Mouse (Mus musculus) cortical plate, adult 2 months (tissue): ENCODE measurements around the gene Polr3h. TPM values are rescaled to one million over a fixed set of nuclear protein-coding genes. Genes with fewer than 3 reads are reported as not detected.

Experiments
- H3K27ac ChIP-seq: fragments of 200-500 bp; 2 replicates; pipeline ENCODE4 v1.5.1; 2012; ENCODE audit warnings: low read length, control low read depth, inconsistent platforms; ENCODE audit not compliant: insufficient read depth
- H3K4me1 ChIP-seq: fragments of 200-500 bp; 2 replicates; pipeline ENCODE4 v1.6.1; 2011; ENCODE audit warnings: low read length; ENCODE audit not compliant: control insufficient read depth, insufficient read depth
- H3K4me3 ChIP-seq: fragments of 200-500 bp; 2 replicates; pipeline ENCODE4 v1.5.1; 2011; ENCODE audit warnings: mild to moderate bottlenecking, low read length, control low read depth; ENCODE audit not compliant: insufficient read depth
- CTCF ChIP-seq: fragments of 200-500 bp; IDR thresholded peaks from 2 replicates; pipeline ENCODE4 v1.5.1; 2011; ENCODE audit warnings: mild to moderate bottlenecking, control low read depth, low read length; ENCODE audit not compliant: insufficient read depth; ENCODE audit errors: extremely low read depth
- POLR2A ChIP-seq: fragments of 200-500 bp; IDR thresholded peaks from 2 replicates; pipeline ENCODE4 v1.6.1; 2011; ENCODE audit warnings: mild to moderate bottlenecking, low read length, control low read depth; ENCODE audit not compliant: insufficient read depth; ENCODE audit errors: extremely low read depth
- polyA plus RNA-seq: library from polyadenylated mRNA; depleted of rRNA; stranded (reverse); fragments of >200 nt; gene quantifications from 2 replicates; pipeline ENCODE4 v1.2.3, GENCODE M21; 2012

Polr3h gene
- polyA plus RNA-seq, 1 experiment = 61.5 TPM

DNA sequence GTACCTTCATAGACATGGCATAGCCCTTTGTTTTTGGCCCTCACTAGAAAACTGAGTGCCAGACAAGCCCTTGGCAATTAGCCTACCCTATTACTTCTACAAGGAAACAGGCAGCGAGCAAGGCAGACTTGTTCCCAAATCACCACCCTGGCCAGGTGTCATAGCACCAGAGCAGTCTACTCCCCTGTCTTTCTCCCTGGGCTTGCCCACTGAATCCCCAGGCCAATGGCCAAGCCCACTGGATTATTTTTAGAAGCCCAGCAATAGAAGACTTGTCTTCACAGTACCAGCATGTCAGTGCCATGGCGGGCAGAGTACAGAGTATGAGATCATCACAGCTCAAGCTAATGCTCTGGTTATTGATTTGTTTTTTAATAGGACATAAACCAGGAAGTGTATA is 27.3 kb downstream of the Polr3h start:
- no peak for TF ChIP-seq POLR2A
- TF ChIP-seq CTCF = no peak
- Histone ChIP-seq H3K27ac (peak overlapping the region; percentile 60), H3K4me1 (peaks cover 2% of the 10 kb centered on the region; the same call in 1 of the 2 replicates), H3K4me3 (no peak overlapping the region)

DNA sequence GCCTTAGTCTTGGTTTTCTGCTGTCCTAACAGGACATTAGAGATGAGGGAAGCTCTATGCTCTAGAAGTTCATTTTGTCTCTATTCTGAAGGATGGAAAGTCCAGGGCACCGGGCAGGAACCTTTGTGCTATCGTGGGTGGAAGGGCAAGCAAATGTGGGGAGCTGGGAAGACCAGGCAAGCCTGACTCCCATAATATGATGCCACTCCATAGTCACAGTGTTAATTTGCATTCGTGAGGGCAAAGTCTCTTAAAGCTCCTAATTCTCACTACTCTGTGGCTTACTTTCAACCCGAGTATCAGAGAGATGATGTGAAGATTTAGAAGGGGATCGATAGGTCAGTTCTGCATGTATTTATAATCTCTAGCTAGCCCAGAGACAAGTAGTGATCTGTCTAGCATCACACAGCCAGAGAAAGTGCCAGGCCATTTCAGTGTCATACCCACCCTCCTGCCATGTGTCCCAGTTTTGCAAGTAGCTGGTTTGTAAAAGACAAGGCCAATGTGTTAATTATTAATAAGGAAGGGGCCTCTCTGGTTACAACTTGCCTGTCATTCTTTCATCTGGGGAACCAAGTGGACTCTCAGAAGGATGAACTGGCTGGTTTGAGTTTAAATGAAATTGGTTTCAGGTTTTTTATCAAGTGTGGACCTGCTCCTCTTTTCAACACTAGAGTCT is 28.3 kb downstream of the Polr3h start:
- H3K27ac ChIP-seq = no peak overlapping the region

DNA sequence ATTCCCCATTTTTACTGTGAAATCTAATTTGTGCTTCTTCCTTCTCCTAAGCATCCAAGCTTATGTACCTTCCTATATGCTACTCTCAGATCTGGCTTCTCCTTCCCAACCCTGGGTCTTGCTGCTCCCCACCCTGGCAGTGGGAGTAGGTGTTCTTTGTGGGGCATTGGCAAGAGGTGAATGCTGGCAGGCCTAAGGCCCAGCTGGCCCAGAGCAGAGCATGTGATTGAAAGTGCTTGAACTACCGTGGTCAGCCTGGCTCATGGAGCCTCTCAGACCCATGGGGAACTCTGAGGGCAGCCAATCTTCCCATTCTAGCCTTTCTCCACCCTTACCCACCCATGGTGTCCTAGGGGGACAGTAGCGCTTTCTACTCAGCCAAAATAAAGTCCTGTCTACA is 29.6 kb downstream of the Polr3h start:
- peak overlapping the region; percentile 79 for H3K27ac ChIP-seq
- TF ChIP-seq POLR2A (no peak), CTCF (no peak)
- no peak overlapping the region for H3K4me3 ChIP-seq
- peaks cover 3% of the 10 kb centered on the region; the same call in 1 of the 2 replicates for H3K4me1 ChIP-seq

More for the DNA sequence above, 28.3 kb downstream of the Polr3h start:
- Histone ChIP-seq H3K4me3 (no peak overlapping the region), H3K4me1 (peaks cover 2% of the 10 kb centered on the region; the same call in 1 of the 2 replicates)
- TF ChIP-seq POLR2A (no peak), CTCF (no peak)

DNA sequence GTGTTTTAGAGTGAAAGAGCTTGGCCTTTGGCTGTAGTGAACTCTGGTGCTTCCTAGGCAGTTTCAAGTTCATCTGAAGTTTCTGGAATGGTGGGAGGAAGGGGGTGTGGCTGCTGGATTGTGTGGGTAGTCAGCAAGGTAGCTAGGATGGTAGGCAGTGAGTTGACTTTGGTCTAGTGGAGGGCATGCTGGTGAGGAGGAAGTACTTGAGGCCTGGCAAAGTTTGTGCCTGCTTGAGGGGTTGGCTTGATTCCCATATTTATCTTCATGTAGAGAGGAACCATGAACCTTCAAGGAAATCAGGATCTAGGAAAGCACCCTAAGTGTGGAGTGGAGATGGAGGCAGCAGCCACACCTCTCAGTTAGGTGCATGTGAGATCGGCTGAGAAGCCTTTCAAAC is 32.0 kb downstream of the Polr3h start:
- peaks cover 4% of the 10 kb centered on the region; the same call in 1 of the 2 replicates for H3K4me1 ChIP-seq

DNA sequence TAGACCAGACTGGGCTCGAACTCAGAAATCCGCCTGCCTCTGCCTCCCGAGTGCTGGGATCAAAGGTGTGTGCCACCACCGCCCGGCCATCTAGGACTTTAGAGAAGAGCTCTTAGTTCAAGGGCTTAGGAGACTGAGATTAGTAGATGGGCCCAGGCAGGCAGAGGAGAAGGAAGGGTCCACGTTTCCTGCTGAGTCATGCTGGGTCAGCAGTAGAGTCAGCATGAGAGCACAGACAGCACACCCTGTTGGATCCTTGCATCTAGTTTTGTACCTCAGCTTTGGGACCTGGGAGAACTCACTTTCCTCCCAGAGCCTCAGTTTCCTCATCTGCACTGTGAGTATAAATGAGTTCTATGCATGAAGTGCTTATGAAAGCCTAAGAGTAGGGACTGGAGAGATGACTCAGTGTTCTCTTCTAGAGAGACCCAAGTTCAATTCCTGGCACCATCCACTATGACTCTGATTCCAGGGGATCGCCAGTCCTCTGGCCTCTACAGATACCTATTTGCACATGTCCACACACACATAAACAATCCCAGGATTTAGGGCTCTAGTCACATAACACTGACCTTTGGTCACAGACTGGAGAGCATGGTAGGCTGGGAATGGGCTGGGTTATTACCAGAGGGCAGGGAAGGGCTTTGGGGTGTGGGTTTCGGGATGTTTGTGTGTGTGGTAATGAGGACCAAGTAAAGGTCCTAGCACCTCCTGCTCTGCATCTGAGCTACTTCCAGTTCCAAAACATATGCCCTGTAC is 34.0 kb downstream of the Polr3h start:
- H3K27ac ChIP-seq = no peak overlapping the region; the same call in 1 of the 2 replicates
- TF ChIP-seq POLR2A = no peak
- no peak for TF ChIP-seq CTCF
- H3K4me1 ChIP-seq = peaks cover 8% of the 10 kb centered on the region; the same call in 1 of the 2 replicates
- no peak overlapping the region for H3K4me3 ChIP-seq

More for the DNA sequence above, 32.0 kb downstream of the Polr3h start:
- Histone ChIP-seq H3K4me3 (no peak overlapping the region), H3K27ac (no peak overlapping the region; the same call in 1 of the 2 replicates)
- no peak for TF ChIP-seq CTCF
- TF ChIP-seq POLR2A = no peak

DNA sequence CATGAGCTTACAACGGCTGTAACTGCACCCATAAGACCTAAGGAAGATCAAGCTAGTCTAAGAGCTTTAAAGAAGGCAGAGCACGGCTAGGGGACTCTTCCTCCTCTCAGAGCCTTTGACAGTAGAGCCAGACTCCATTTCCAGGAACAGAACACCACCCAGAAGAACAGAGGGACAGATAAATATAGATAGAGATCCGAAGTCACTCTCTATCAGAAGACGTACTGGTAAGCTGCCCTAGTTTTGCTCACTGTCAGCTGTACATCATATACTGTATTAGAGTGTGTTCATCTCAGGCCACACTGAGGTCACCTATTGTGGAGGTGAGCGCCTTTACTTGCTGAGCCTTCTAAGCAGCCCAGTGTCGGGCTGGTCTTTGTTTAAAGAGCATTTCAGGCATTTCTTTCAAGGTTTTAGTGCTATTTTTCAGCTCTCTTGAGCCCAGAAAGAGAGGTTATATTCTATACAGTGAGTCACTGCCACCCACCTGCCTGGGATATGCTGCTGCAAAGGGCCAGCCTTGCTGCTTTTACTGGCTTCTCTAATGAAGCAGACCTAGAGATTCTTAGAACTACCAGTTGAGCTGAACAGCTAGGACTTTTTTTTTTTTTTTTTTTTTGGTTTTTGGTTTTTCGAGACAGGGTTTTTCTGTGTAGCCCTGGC is 34.8 kb downstream of the Polr3h start:
- H3K4me1 ChIP-seq = peaks cover 11% of the 10 kb centered on the region; the same call in 1 of the 2 replicates
- H3K27ac ChIP-seq = peak overlapping the region; percentile 93; the same call in 1 of the 2 replicates
- no peak for TF ChIP-seq CTCF
- TF ChIP-seq POLR2A = no peak
- H3K4me3 ChIP-seq = no peak overlapping the region

DNA sequence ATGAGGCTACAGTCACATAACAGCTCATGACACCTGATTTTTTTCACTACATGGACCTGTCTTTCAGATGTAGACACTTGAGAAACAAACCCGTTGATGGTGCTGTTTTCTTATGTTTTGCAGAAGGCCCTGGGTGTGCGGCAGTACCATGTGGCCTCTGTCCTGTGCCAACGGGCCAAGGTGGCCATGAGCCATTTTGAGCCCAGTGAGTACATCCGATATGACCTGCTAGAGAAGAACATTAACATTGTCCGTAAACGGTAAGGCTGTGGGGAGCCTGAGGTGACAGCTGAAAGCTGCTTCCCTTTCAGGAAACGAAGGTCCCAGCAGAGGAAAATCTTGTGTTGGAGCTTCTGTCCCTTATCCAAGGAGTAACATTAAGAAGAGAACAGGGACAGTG is 36.9 kb downstream of the Polr3h start:
- Histone ChIP-seq H3K27ac (no peak overlapping the region), H3K4me1 (peaks cover 13% of the 10 kb centered on the region; the same call in 1 of the 2 replicates)
- TF ChIP-seq CTCF = no peak
- TF ChIP-seq POLR2A = no peak

DNA sequence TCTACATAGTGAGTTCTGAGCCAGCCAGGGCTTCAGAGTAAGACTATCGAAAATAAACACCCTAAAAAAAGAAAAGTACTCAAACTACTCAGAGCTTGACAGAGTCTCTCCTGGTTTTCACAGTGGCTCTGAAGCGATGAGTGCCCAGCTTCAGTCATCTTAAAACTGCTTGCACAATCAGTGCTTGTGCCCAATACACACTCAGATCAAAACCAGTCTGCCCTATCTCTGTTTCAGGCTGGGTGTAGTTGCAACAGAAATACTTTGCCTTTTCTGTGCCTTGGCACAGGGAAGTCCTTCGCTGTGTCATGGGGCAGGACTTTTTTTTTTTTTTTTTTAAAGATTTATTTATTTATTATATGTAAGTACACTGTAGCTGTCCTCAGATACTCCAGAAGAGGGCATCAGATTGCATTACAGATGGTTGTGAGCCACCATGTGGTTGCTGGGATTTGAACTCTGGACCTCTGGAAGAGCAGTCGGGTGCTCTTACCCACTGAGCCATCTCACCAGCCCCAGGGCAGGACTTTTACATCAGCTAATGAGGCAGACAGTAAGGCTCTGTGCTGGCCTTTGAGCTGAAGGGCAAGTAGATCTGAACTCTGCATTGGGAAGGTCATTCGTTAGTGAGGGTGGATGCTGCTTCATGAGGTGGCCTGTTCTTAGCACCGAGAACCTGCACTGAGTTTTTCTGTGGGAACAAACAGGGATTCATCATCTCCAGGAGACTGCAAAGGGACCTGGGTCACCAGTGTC is 39.1 kb downstream of the Polr3h start:
- TF ChIP-seq CTCF (no peak), POLR2A (no peak)

More for the DNA sequence above, 36.9 kb downstream of the Polr3h start:
- H3K4me3 ChIP-seq = no peak overlapping the region

DNA sequence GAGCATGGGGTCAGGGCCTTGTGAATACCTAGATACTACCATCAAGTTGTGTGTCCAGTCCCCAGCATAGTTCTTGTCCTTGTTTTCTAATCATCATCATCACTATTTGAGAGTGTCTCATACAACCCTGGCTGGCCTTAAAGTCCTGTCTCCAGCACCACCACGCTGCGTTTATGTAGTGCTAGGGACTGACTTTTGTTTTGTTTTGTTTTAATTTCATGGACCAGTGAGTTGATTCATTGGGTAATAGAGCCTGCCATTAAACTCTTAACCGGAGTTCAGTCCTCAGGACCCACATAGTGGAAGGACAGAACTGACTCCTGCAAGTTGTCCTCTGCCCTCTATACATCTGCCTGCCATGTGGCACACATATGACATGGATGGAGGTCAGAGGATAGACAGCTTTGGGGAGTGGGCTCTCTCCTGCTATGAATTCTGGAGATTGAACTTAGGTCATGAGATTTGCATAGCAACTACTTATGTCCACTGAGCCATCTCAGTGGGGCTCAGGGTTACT is 40.6 kb downstream of the Polr3h start:
- no peak overlapping the region for H3K4me3 ChIP-seq
- TF ChIP-seq CTCF (no peak), POLR2A (no peak)
- H3K27ac ChIP-seq = no peak overlapping the region
- H3K4me1 ChIP-seq = peaks cover 20% of the 10 kb centered on the region

More for the DNA sequence above, 39.1 kb downstream of the Polr3h start:
- H3K4me1 ChIP-seq = peaks cover 12% of the 10 kb centered on the region; the same call in 1 of the 2 replicates
- no peak overlapping the region for H3K27ac ChIP-seq
- H3K4me3 ChIP-seq = no peak overlapping the region

DNA sequence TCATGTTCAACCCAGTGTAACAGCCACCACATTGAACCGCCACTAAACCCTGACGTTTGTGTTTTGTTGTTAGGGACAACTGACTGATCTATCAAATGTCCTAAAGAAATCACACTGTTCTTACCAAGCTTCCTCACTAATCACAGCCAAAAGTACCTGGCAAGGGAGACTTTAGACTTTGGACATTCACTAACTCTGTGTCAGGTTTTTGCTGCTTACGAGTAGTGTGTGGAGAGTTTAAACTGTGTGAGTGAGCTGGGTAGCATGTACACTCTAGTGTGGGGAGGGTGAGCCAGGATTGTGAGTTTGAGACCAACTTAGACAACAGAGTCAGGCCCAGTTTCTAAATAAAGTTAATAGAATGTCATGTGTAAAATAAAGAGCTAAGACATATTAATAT is 43.7 kb downstream of the Polr3h start:
- TF ChIP-seq CTCF (no peak), POLR2A (no peak)
- H3K4me1 ChIP-seq = peaks cover 25% of the 10 kb centered on the region
- no peak overlapping the region for H3K4me3 ChIP-seq
- peak overlapping the region; percentile 25; the same call in 1 of the 2 replicates for H3K27ac ChIP-seq
